Mouse (Mus musculus) regulatory T cell (primary cell): ENCODE results near the gene Snx27.

ENCODE experiments used
- in situ Hi-C: fragments of 300-600 bp; cut with MboI, MseI; formaldehyde crosslinking; loops from one replicate; pipeline ENCODE4 v1.15.1; 2025; ENCODE audit warnings: high pct_unique_total_duplicates

Gene Snx27

GRCm38 (mm10) chr3:94567242-94567641 lies 15.3 kb downstream of the Snx27 start:
- in situ Hi-C loops: no loop called here

GRCm38 (mm10) chr3:94565557-94565956 lies 17.0 kb downstream of the Snx27 start:
- in situ Hi-C loops: no loop called here

- in situ Hi-C loops: no loop called here
Measured at GRCm38 (mm10) chr3:94565127-94565526, 17.4 kb downstream of the Snx27 start.

- in situ Hi-C loops: no loop called here
Measured at GRCm38 (mm10) chr3:94564356-94565010, 18.0 kb downstream of the Snx27 start.

- in situ Hi-C loops: no loop called here
Measured at GRCm38 (mm10) chr3:94563163-94563562, 19.4 kb downstream of the Snx27 start.

GRCm38 (mm10) chr3:94559931-94560429 lies 22.5 kb downstream of the Snx27 start:
- in situ Hi-C loops: no loop called here

GRCm38 (mm10) chr3:94549041-94549440 lies 33.5 kb downstream of the Snx27 start:
- in situ Hi-C loops: no loop called here

- in situ Hi-C loops: no loop called here
Measured at GRCm38 (mm10) chr3:94537187-94537586, 45.3 kb downstream of the Snx27 start.

GRCm38 (mm10) chr3:94533968-94534367 lies 48.5 kb downstream of the Snx27 start:
- in situ Hi-C loops: no loop called here

- in situ Hi-C loops: loop anchor here (10.0 kb wide), 1 partner anchor 78 kb away; no protein-coding TSS in a partner anchor
Measured at GRCm38 (mm10) chr3:94526731-94527130, 55.8 kb downstream of the Snx27 start.

GRCm38 (mm10) chr3:94506664-94507063 lies 75.9 kb downstream of the Snx27 start:
- in situ Hi-C loops: no loop called here

GRCm38 (mm10) chr3:94502243-94502642 lies 80.3 kb downstream of the Snx27 start:
- in situ Hi-C loops: no loop called here

- in situ Hi-C loops: no loop called here
Measured at GRCm38 (mm10) chr3:94497162-94497561, 85.4 kb downstream of the Snx27 start.

GRCm38 (mm10) chr3:94487581-94487980 lies 94.9 kb downstream of the Snx27 start:
- in situ Hi-C loops: no loop called here

GRCm38 (mm10) chr3:94485922-94486321 lies 96.6 kb downstream of the Snx27 start:
- in situ Hi-C loops: no loop called here

- in situ Hi-C loops: no loop called here
Measured at GRCm38 (mm10) chr3:94483790-94484439, 98.6 kb downstream of the Snx27 start.

GRCm38 (mm10) chr3:94482764-94483385 lies 99.6 kb downstream of the Snx27 start:
- in situ Hi-C loops: no loop called here

GRCm38 (mm10) chr3:94481429-94481828 lies 101.1 kb downstream of the Snx27 start:
- in situ Hi-C loops: no loop called here

GRCm38 (mm10) chr3:94480291-94480884 lies 102.1 kb downstream of the Snx27 start, which contains the start of gene Riiad1:
Gene Riiad1, minus strand, starts transcription at chr3:94480341.
- in situ Hi-C loops: no loop called here

GRCm38 (mm10) chr3:94479564-94479963 lies 103.0 kb downstream of the Snx27 start:
- in situ Hi-C loops: no loop called here

- in situ Hi-C loops: no loop called here
Measured at GRCm38 (mm10) chr3:94478591-94479169, 103.8 kb downstream of the Snx27 start.

- in situ Hi-C loops: no loop called here
Measured at GRCm38 (mm10) chr3:94477981-94478422, 104.5 kb downstream of the Snx27 start, which contains the start of gene Celf3. Gene Celf3, plus strand, starts transcription at chr3:94478295.
